Mouse (Mus musculus) spleen, adult 2 months (tissue): ENCODE measurements around the gene Glce. TPM values are rescaled to one million over a fixed set of nuclear protein-coding genes. Genes with fewer than 3 reads are reported as not detected.
A peak's percentile ranks its signal among the peaks of the same experiment; 100 is the strongest.

ENCODE experiments used
- DNase-seq, 2 experiments: peaks; one replicate each; pipeline versions ENCODE4 v3.0.0 to v3.0.0-alpha.2; 2012 to 2021; ENCODE audit warnings: low spot score in 2 of 2, low read depth in 1 of 2
- H3K27ac ChIP-seq: fragments of 200-500 bp; 2 replicates; pipeline ENCODE4 v1.5.1; 2012; ENCODE audit warnings: low read length, inconsistent platforms; ENCODE audit not compliant: insufficient read depth
- H3K27me3 ChIP-seq: fragments of 200-500 bp; 2 replicates; pipeline ENCODE4 v1.6.1; 2012; ENCODE audit warnings: mild to moderate bottlenecking, moderate library complexity, low read length, inconsistent platforms; ENCODE audit not compliant: control insufficient read depth, insufficient read depth
- H3K36me3 ChIP-seq: fragments of 200-500 bp; 2 replicates; pipeline ENCODE4 v1.6.1; 2012; ENCODE audit warnings: mild to moderate bottlenecking, low read length, inconsistent platforms; ENCODE audit not compliant: control insufficient read depth, insufficient read depth
- H3K4me1 ChIP-seq: fragments of 200-500 bp; 2 replicates; pipeline ENCODE4 v1.6.1; 2011; ENCODE audit warnings: inconsistent platforms; ENCODE audit not compliant: control insufficient read depth, insufficient read depth, insufficient read length
- H3K4me3 ChIP-seq: fragments of 200-500 bp; 2 replicates; pipeline ENCODE4 v1.5.1; 2011; ENCODE audit warnings: mild to moderate bottlenecking, inconsistent platforms; ENCODE audit not compliant: insufficient read depth, insufficient read length; ENCODE audit errors: extremely low read depth
- CTCF ChIP-seq: fragments of 200-500 bp; IDR thresholded peaks from 2 replicates; pipeline ENCODE4 v1.5.1; 2011; ENCODE audit warnings: mild to moderate bottlenecking, inconsistent platforms; ENCODE audit not compliant: insufficient read depth, insufficient read length, insufficient replicate concordance; ENCODE audit errors: extremely low read depth
- POLR2A ChIP-seq: fragments of 200-500 bp; IDR thresholded peaks from 2 replicates; pipeline ENCODE4 v1.6.1; 2011; ENCODE audit warnings: low read depth, low read length, inconsistent platforms
- WGBS: fragments of 180-500 bp; shearing (Covaris S2); methylation state at CpG from one replicate; pipeline ENCODE4 v1.1.7; 2018; 5-methylcytosine and 5-hydroxymethylcytosine counted together
- polyA plus RNA-seq: library from polyadenylated mRNA; depleted of rRNA; stranded (reverse); fragments of >200 nt; gene quantifications from 2 replicates; pipeline ENCODE4 v1.2.3, GENCODE M21; 2012

The Glce gene
- polyA plus RNA-seq, 1 experiment = 1.4 TPM

DNA sequence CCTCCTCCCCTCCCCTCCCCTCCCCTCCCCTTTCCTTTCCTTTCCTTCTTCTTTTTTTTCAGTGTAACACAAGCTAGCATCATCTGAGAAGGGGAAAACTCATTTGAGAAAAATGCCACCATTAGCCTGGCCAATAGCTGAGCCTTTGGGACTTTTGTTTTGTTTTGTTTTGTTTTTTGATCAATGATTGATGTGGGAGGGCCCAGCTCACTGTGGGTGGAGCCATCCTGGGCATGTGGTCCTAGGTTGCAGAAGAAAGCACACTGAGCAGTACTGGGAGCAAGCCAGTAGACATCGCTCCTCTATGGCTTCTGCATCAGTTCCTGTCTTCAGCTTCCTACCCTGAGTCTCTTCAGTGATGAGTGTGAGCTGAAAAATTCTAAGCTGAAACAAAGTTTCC, 86.6 kb downstream of the Glce start:
- WGBS = 83% methylated on average over 1 of the region's 1 CpGs
- H3K36me3 ChIP-seq = no peaks in the 10 kb centered on the region

DNA sequence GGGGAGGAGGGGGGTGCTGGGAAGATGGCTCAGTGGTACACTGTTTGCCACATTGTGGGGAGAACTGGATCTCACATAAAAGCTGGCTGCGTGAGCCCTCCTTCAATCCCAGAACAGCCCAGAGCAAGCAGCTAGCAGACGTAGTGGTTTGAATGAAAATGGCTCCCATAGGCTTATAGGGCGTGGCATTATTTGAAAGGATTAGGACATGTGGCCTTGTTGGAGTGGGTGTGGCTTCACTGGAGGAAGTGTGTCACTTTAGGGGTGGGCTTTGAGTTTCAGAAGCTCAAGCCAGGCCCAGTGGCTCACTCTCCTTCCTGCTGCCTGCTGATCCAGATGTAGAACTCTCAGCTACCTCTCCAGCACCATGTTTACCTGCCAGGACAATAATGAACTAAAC, 90.2 kb downstream of the Glce start:
- H3K4me3 ChIP-seq = no peak overlapping the region
- 82% methylated on average over 3 of the region's 3 CpGs for WGBS
- H3K4me1 ChIP-seq = no peaks in the 10 kb centered on the region
- H3K27me3 ChIP-seq = no peaks in the 10 kb centered on the region
- no peak overlapping the region for H3K27ac ChIP-seq
- DNase-seq = no peak
- TF ChIP-seq POLR2A (no peak), CTCF (no peak)
- no peaks in the 10 kb centered on the region for H3K36me3 ChIP-seq

More for the DNA sequence above, 86.6 kb downstream of the Glce start:
- no peaks in the 10 kb centered on the region for H3K4me1 ChIP-seq
- no peak for DNase-seq
- H3K27ac ChIP-seq = no peak overlapping the region
- TF ChIP-seq POLR2A (no peak), CTCF (no peak)
- no peak overlapping the region for H3K4me3 ChIP-seq
- H3K27me3 ChIP-seq = no peaks in the 10 kb centered on the region

DNA sequence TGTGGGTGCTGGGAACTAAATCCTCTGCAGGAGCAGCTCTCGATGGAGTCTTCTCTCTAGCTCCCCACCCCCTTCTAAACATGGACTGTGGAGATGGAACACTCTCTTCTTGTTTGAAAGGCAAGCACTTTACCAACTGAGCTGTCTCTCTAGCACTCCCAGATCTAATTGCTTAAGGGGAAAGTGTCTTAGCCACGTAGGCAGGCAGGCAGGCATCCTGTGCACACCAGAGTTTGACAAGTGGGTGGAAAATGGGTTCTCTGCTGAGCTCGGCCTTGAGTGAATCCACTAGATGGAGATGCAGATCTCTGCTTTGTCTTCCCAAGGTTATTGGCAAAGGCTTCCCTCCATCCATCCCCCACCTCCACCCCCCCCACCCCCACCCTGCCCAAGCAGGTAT, 94.4 kb downstream of the Glce start:
- 55% methylated on average over 3 of the region's 3 CpGs for WGBS
- no peak for DNase-seq
- Histone ChIP-seq H3K27ac (no peak overlapping the region), H3K36me3 (no peaks in the 10 kb centered on the region), H3K4me3 (no peak overlapping the region), H3K27me3 (no peaks in the 10 kb centered on the region), H3K4me1 (no peaks in the 10 kb centered on the region; the same call in none of the 2 replicates)
- no peak for TF ChIP-seq CTCF
- TF ChIP-seq POLR2A = no peak

DNA sequence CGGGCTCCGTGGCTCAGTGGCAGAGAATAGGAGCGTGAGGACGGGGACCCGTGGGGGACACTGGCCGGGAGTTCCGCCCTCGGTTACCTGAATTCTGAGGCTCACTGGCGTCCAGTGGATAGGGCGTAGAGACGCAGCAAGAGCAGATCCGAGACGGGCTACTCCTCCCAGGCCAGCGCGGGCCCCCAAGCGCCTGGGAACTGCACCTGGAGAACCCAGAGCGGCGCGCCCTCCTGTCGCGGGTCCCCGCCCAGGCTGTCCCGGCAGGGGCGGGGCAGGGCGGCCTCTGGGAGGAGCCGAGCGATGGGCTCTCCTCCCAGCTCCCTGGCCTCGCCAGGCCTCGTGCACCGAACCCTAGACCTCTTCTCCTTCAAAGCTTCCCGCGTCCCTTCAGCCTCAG, 95.9 kb downstream of the Glce start, which contains the start of gene Paqr5:
TSS of gene Paqr5 (minus strand) at position 257 of the 400 bp plus-strand sequence.
- H3K27ac ChIP-seq = no peak within 1 kb of the TSS
- TF ChIP-seq CTCF (no peak), POLR2A (no peak)
- no peaks in the 10 kb centered on the region for H3K27me3 ChIP-seq
- no peaks in the 10 kb centered on the region for H3K36me3 ChIP-seq
- peak in 1 of 2 experiments; percentile 6 for DNase-seq
- no peaks in the 10 kb centered on the region; the same call in none of the 2 replicates for H3K4me1 ChIP-seq
- WGBS = 1% methylated on average over 32 of the region's 32 CpGs
- H3K4me3 ChIP-seq = peak within 1 kb of the TSS; percentile 46; the same call in 1 of the 2 replicates

DNA sequence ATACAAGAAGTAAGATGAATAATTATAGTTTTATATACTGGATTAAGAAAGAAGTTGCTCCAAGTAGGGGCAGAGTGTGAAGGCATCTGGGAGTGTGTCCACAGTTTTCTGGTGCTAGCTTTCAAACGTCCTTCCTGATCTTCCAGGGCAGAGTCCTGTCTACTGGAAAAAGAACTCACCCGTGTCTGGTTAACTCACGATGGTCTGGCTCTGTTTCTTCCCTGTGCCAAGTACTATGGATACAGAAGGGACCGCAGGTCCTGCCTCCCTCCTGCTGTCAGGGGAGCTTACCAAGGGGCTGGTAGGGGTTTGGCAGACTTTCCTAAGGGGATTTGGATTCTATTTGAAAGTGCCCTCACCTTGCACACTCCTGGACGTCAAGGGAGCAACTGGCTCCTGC, 97.4 kb downstream of the Glce start:
- H3K27ac ChIP-seq = no peak overlapping the region
- DNase-seq = no peak
- no peaks in the 10 kb centered on the region for H3K36me3 ChIP-seq
- no peaks in the 10 kb centered on the region for H3K27me3 ChIP-seq
- H3K4me3 ChIP-seq = no peak overlapping the region
- H3K4me1 ChIP-seq = no peaks in the 10 kb centered on the region; the same call in none of the 2 replicates
- TF ChIP-seq POLR2A (no peak), CTCF (no peak)
- WGBS = 81% methylated on average over 5 of the region's 5 CpGs

DNA sequence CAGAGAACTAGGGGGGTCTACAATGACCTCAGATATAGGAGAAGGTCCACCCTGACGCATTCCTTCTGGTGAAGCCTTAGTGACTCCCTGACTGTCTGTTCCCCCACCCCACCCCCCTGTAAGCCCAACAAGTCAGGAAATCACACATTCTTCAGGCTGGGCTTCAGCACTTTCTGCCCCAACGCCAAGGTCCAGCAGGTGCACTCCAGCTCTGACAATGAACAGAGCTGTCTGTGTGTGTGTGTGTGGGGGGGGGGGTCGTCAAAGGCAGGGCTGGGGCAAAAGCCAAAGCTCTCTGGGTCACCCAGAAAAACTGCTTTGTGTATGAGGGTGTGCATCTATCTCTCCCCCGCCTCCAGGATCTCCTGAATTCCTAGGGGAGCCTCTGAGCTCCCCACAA, 98.6 kb downstream of the Glce start:
- no peak overlapping the region for H3K4me3 ChIP-seq
- no peaks in the 10 kb centered on the region for H3K36me3 ChIP-seq
- DNase-seq = no peak
- no peak for TF ChIP-seq POLR2A
- TF ChIP-seq CTCF = no peak
- H3K27me3 ChIP-seq = no peaks in the 10 kb centered on the region
- no peaks in the 10 kb centered on the region; the same call in none of the 2 replicates for H3K4me1 ChIP-seq
- H3K27ac ChIP-seq = no peak overlapping the region
- WGBS = 49% methylated on average over 4 of the region's 4 CpGs

DNA sequence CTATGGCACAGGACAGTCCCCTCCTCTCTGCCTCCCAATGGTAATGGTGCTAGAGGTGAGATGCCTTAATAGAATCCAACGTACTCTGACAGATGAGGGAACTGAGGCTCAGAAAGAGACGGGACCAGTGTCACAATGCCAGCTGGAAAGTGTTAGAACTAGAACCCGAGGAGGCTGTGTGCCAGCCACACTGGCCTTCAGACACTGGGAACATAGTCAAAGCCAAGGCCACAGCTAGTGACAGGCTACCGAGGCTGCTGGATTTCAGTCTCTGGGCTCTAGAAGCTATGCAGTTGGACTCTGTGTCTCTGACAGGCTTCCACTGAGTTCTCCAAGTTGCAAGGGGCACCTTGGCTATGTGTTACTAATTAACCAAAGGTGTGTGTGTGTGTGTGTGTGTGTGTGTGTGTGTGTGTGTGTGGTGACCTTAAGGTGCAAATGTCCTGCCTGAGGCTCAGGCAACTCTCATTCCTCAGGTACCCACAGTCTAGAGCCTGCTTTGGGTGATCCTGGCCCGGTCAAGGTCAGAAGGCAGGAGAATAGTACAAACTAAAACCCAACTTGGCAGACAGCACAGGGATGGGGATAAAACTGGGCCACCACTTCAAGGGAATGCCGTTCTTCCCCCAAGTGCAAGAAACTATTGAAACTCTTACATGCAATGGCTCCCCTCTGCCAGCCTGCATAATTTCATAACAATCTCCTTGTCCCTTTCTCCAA, 99.3 kb downstream of the Glce start:
- no peaks in the 10 kb centered on the region for H3K36me3 ChIP-seq
- 92% methylated on average over 6 of the region's 6 CpGs for WGBS
- no peaks in the 10 kb centered on the region; the same call in none of the 2 replicates for H3K4me1 ChIP-seq
- H3K4me3 ChIP-seq = no peak overlapping the region
- no peak overlapping the region for H3K27ac ChIP-seq
- no peaks in the 10 kb centered on the region for H3K27me3 ChIP-seq
- TF ChIP-seq CTCF = no peak
- no peak for TF ChIP-seq POLR2A
- DNase-seq = no peak
